Mouse (Mus musculus): Measurements from ENCODE around the gene Pramel3. TPM values are rescaled to one million over a fixed set of nuclear protein-coding genes. Genes with fewer than 3 reads are reported as not detected.
"Not testable (repeated sequence)": the region's sequence is repeated elsewhere in the genome, so short reads cannot be mapped to it uniquely, and the experiment has no call there.

Pramel3 gene
- polyA plus RNA-seq (2015; fragmentation: Nextera tagmentation; extraction: Ambion mirVana): not detected in 2 replicates

GRCm38 (mm10) chrX:135302007-135302406 is at the start of gene Pramel3:
TSS of gene Pramel3 (plus strand) at chrX:135302307.
- not testable (repeated sequence) for H3K4me3 ChIP-seq (replicated peaks); H3K4me2 ChIP-seq (replicated peaks); H3K4me1 ChIP-seq (replicated peaks); ATAC-seq; H3K9me3 ChIP-seq; H3K27ac ChIP-seq; H3K36me3 ChIP-seq; H3K27me3 ChIP-seq (replicated peaks); H3K9ac ChIP-seq
- WGBS: 97% methylated on average over 14 of the region's 14 CpGs

- H3K4me1 ChIP-seq (replicated peaks); H3K9ac ChIP-seq; ATAC-seq; H3K9me3 ChIP-seq; H3K27me3 ChIP-seq (replicated peaks); H3K4me2 ChIP-seq (replicated peaks); H3K27ac ChIP-seq; H3K36me3 ChIP-seq; H3K4me3 ChIP-seq (replicated peaks): not testable (repeated sequence)
- WGBS: 24% methylated on average over 2 of the region's 6 CpGs
Observed at GRCm38 (mm10) chrX:135360685-135361084, 58.6 kb downstream of the Pramel3 start.

- not testable (repeated sequence) for H3K9ac ChIP-seq; ATAC-seq; H3K36me3 ChIP-seq; H3K27me3 ChIP-seq (replicated peaks); H3K4me3 ChIP-seq (replicated peaks); H3K9me3 ChIP-seq; H3K4me2 ChIP-seq (replicated peaks); H3K4me1 ChIP-seq (replicated peaks); H3K27ac ChIP-seq
- no CpG with 5 or more reads among the region's 4 CpGs for WGBS
Observed at GRCm38 (mm10) chrX:135361943-135362342, 59.8 kb downstream of the Pramel3 start.

Other genes starting within 250 kb of the Pramel3 start
- gene Gm15023, start 124.7 kb upstream of the Pramel3 start, polyA plus RNA-seq (2015; fragmentation: Nextera tagmentation; extraction: Ambion mirVana): not detected in 2 replicates
- gene Tceal6, start 91.6 kb upstream of the Pramel3 start, polyA plus RNA-seq (2015; fragmentation: Nextera tagmentation; extraction: Ambion mirVana): 0.88 and 0.97 TPM in 2 replicates
- not detected in 2 replicates for gene Gm5128, start 71.0 kb downstream of the Pramel3 start, polyA plus RNA-seq (2015; fragmentation: Nextera tagmentation; extraction: Ambion mirVana)
- gene Gm7903, start 131.5 kb downstream of the Pramel3 start, polyA plus RNA-seq (2015; fragmentation: Nextera tagmentation; extraction: Ambion mirVana): not detected in 2 replicates
- gene AV320801, start 192.3 kb downstream of the Pramel3 start, polyA plus RNA-seq (2015; fragmentation: Nextera tagmentation; extraction: Ambion mirVana): not detected in 2 replicates